Mouse (Mus musculus): ENCODE data around the gene Lamc2. TPM values are rescaled to one million over a fixed set of nuclear protein-coding genes. Genes with fewer than 3 reads are reported as not detected.

Gene Lamc2
- 8.1 TPM for polyA plus RNA-seq (2015; fragmentation: Illumina TruSeq; extraction: RNeasy Lipid Tissue Mini Kit (QIAGEN cat#74804); ENCODE audit: low read depth, low replicate concordance)

DNA sequence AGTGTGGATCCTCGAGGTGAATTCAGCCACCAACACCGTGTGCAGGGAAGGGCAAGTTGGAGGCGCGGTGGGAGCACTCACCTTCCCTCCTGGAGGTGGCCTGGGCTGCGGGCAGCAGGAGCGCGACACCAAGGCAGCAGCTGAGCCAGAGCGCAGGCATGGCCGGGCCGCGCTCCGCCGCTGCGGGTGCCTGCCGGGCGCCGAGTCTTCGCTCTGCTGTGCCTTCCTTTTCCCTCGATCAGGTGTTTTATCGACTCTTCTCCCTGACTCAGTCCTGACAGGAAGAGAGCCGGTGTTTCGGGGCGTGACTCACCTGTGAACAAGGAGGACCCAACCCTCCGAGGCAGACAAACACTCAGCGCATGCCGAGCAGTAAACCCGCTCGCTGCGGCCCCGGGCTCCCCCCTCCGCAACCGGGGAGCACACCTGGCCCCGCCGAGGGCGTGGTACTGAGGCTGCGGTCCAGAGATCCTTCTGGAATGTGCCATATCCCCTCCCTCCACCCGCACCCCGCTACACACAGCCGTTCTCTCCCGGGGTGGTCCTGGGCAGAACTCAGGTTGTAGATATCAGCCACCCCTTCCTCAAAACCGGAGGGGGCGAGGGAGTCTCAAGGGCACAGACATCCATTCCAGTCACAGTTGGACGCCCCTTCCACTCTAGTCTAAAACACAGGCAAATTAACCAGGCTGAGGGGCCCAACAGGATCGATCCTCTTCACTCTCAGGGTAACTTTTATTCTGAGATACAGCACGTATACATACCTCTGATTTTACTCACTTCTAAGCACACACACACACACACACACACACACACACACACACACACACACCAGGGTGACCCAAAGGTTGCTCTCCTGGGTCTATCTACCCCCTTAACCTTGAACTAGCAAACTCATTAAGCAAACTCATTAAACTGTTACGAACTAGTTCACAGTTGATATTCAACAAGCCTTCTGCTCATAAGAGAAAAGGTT, at the start of gene Lamc2:
TSS of gene Lamc2 (minus strand) at position 620 of the 976 bp plus-strand sequence.

Other genes starting within 250 kb of the Lamc2 start
- gene Nmnat2, start 231.5 kb downstream of the Lamc2 start, polyA plus RNA-seq (2015; fragmentation: Illumina TruSeq; extraction: RNeasy Lipid Tissue Mini Kit (QIAGEN cat#74804); ENCODE audit: low read depth, low replicate concordance), result 81.5 TPM
- gene Lamc1, start 146.3 kb upstream of the Lamc2 start, polyA plus RNA-seq (2015; fragmentation: Illumina TruSeq; extraction: RNeasy Lipid Tissue Mini Kit (QIAGEN cat#74804); ENCODE audit: low read depth, low replicate concordance), result 12.5 TPM
- gene Shcbp1l, start 238.7 kb upstream of the Lamc2 start, polyA plus RNA-seq (2015; fragmentation: Illumina TruSeq; extraction: RNeasy Lipid Tissue Mini Kit (QIAGEN cat#74804); ENCODE audit: low read depth, low replicate concordance), result 2.3 TPM